Mouse (Mus musculus) ES-Bruce4 (cell line): ENCODE data around the gene Tex44.

ENCODE experiments used
- CTCF ChIP-seq: IDR thresholded peaks from one replicate; pipeline ENCODE4 v1.8.1; 2011; ENCODE audit warnings: low read depth, low read length
- EP300 ChIP-seq: IDR thresholded peaks from 2 replicates; pipeline ENCODE4 v1.6.1; 2011; ENCODE audit warnings: low read depth, low read length; ENCODE audit not compliant: insufficient read depth
- POLR2A ChIP-seq: IDR thresholded peaks from one replicate; pipeline ENCODE4 v1.8.1; 2011; ENCODE audit warnings: low read length; ENCODE audit not compliant: insufficient read depth

- TF ChIP-seq CTCF = no peak
- no peak for TF ChIP-seq POLR2A
- no peak for TF ChIP-seq EP300
Measured at GRCm38 (mm10) chr1:86435302-86435821, 9.2 kb downstream of the Tex44 start.
